Mouse (Mus musculus): ENCODE results near the gene Rnf25. TPM values are rescaled to one million over a fixed set of nuclear protein-coding genes. Genes with fewer than 3 reads are reported as not detected.

Rnf25 gene
- total RNA-seq (2023), result 31.7 TPM

GRCm38 (mm10) chr1:74601267-74601962 lies at the start of gene Rnf25, which contains the start of gene Stk36:
TSS of gene Rnf25 (minus strand) at chr1:74601397.
TSS of gene Stk36 (plus strand) at chr1:74601445.

GRCm38 (mm10) chr1:74587773-74588445 lies 13.3 kb downstream of the Rnf25 start, which contains the start of the genes Zfp142 and Bcs1l:
TSS of gene Zfp142 (minus strand) at chr1:74588246.
TSS of gene Bcs1l (plus strand) at chr1:74588289.

DNA sequence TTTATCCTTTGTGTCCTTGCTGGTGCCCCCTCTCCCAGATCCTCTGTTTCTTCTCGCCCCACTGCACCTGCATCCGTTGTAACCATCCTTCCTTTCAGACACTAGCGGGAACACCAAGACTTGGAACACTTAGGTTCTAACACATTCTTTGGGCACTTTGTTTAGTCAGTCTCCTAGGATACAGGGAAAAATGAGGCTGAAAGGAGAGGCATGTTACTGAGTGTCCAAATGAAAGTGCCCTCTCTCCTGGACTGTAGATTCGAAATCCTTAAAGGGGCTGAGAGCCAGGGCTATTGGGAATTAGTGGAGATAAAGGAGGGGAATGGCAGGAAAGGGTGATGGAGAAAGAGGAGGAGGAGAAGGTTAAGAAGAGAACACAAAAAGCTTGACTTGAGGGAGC lies 57.0 kb downstream of the Rnf25 start, which contains the start of gene Usp37:
Gene Usp37 (minus strand): TSS at position 101 of the 400 bp plus-strand sequence.

Other genes with a start within 250 kb of the Rnf25 start
- not detected for gene Catip, start 239.3 kb downstream of the Rnf25 start, total RNA-seq (2023)
- gene Slc11a1, start 226.2 kb downstream of the Rnf25 start, total RNA-seq (2023), result 3.2 TPM
- gene Ctdsp1, start 209.9 kb downstream of the Rnf25 start, total RNA-seq (2023), result 93.9 TPM
- gene Vil1, start 192.0 kb downstream of the Rnf25 start, total RNA-seq (2023), result 2.2 TPM
- gene Cnot9, start 95.3 kb downstream of the Rnf25 start, total RNA-seq (2023), result 27.1 TPM
- gene Plcd4, start 58.5 kb downstream of the Rnf25 start, total RNA-seq (2023), result 0.88 TPM
- gene Usp37, start 57.1 kb downstream of the Rnf25 start, total RNA-seq (2023), result 33.8 TPM
- 45.9 TPM for gene Zfp142, start 13.2 kb downstream of the Rnf25 start, total RNA-seq (2023)
- gene Bcs1l, start 13.1 kb downstream of the Rnf25 start, total RNA-seq (2023), result 6.5 TPM
- gene Stk36, start within 50 bp of the Rnf25 start, total RNA-seq (2023), result not detected
- gene Ttll4, start 60.3 kb upstream of the Rnf25 start, total RNA-seq (2023), result 54.8 TPM
- gene Cyp27a1, start 112.2 kb upstream of the Rnf25 start, total RNA-seq (2023), result 3.5 TPM
- gene Prkag3, start 147.8 kb upstream of the Rnf25 start, total RNA-seq (2023), result not detected
- gene Wnt6, start 170.5 kb upstream of the Rnf25 start, total RNA-seq (2023), result not detected
- 0.62 TPM for gene Wnt10a, start 190.1 kb upstream of the Rnf25 start, total RNA-seq (2023)